Mouse (Mus musculus): ENCODE data around the gene Olfr1211. TPM values are rescaled to one million over a fixed set of nuclear protein-coding genes. Genes with fewer than 3 reads are reported as not detected.

Gene Olfr1211
- not detected in 2 replicates for polyA plus RNA-seq (2016; fragmentation: Nextera tagmentation; extraction: Ambion mirVana)

- Histone ChIP-seq H3K4me2 (no peak within 1 kb of the TSS), H3K27ac (no peak within 1 kb of the TSS), H3K4me3 (no peak within 1 kb of the TSS), H3K27me3 (replicated peaks) (no peaks in the 10 kb centered on the region), H3K4me1 (no peaks in the 10 kb centered on the region), H3K9ac (no peak within 1 kb of the TSS), H3K9me3 (replicated peaks) (no peaks in the 10 kb centered on the region), H3K36me3 (no peaks in the 10 kb centered on the region)
- 59% methylated on average over 1 of the region's 1 CpGs for whole genome bisulfite sequencing (ENCODE audit: insufficient replicate concordance)
- no peak for ATAC-seq
Measured at GRCm38 (mm10) chr2:88938011-88938410, at the start of gene Olfr1211. Olfr1211 (minus strand) TSS chr2:88938111.

DNA sequence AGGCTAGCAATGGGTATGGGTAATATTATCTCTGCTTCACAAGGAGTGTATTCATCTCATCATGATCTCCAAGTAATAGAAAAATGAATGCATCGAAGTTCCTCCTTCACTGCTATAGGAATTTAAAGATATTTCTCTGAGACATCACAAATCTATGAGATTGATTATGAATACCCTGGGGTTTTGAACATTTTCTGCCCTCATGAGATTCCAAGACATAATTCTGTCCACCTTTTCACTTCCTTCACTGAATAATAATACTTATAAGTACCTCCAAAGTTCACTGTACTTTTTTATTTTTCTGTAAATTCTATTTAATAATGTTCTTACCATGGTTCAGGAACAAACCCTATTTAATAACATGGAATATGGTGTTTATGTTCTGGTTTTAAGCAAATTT, 42.3 kb upstream of the Olfr1211 start, which contains the start of gene Gm13762:
TSS of gene Gm13762 (minus strand) at position 101 of the 400 bp plus-strand sequence.
- no peaks in the 10 kb centered on the region for H3K36me3 ChIP-seq
- no peak within 1 kb of the TSS for H3K4me2 ChIP-seq
- WGBS (ENCODE audit: insufficient replicate concordance) = 78% methylated on average over 1 of the region's 1 CpGs
- H3K27ac ChIP-seq = no peak within 1 kb of the TSS
- H3K9me3 ChIP-seq (replicated peaks) = no peaks in the 10 kb centered on the region
- H3K9ac ChIP-seq = no peak within 1 kb of the TSS
- no peak within 1 kb of the TSS for H3K4me3 ChIP-seq
- no peak for ATAC-seq
- no peaks in the 10 kb centered on the region for H3K27me3 ChIP-seq (replicated peaks)
- H3K4me1 ChIP-seq = no peaks in the 10 kb centered on the region

DNA sequence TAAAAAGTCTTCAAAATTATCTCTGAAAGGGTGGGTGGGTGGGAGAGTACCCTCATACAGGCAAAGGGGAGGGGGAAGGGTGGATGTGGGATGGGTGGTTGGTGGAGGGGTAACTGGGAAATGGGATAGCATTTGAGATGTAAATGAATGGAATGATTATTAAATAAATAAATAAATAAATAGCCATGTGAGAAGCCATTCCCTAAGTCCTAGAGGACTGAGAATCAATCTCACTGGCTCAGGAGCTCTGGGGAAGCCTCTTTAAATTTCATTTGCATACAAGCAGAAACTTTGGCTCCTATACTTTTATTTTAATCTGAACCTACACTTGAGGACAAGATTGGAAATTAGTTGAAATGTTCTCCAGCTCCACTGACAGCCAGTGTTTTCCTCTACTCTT, 15.8 kb upstream of the Olfr1211 start, which contains the start of gene Olfr1212:
TSS of gene Olfr1212 (plus strand) at position 301 of the 400 bp plus-strand sequence.
- Histone ChIP-seq H3K36me3 (no peaks in the 10 kb centered on the region), H3K4me2 (no peak within 1 kb of the TSS), H3K4me3 (no peak within 1 kb of the TSS), H3K9ac (no peak within 1 kb of the TSS), H3K27ac (no peak within 1 kb of the TSS), H3K27me3 (replicated peaks) (no peaks in the 10 kb centered on the region), H3K9me3 (replicated peaks) (no peaks in the 10 kb centered on the region), H3K4me1 (no peaks in the 10 kb centered on the region)
- no peak for ATAC-seq

GRCm38 (mm10) chr2:88915057-88915456, 22.9 kb downstream of the Olfr1211 start, which contains the start of gene Olfr1209:
Olfr1209 (minus strand) TSS chr2:88915157.
- no peaks in the 10 kb centered on the region for H3K4me1 ChIP-seq
- H3K9ac ChIP-seq = no peak within 1 kb of the TSS
- H3K4me2 ChIP-seq = no peak within 1 kb of the TSS
- no peak within 1 kb of the TSS for H3K27ac ChIP-seq
- no peaks in the 10 kb centered on the region for H3K27me3 ChIP-seq (replicated peaks)
- 71% methylated on average over 3 of the region's 3 CpGs for WGBS (ENCODE audit: insufficient replicate concordance)
- no peaks in the 10 kb centered on the region for H3K9me3 ChIP-seq (replicated peaks)
- H3K4me3 ChIP-seq = no peak within 1 kb of the TSS
- H3K36me3 ChIP-seq = no peaks in the 10 kb centered on the region
- no peak for ATAC-seq

DNA sequence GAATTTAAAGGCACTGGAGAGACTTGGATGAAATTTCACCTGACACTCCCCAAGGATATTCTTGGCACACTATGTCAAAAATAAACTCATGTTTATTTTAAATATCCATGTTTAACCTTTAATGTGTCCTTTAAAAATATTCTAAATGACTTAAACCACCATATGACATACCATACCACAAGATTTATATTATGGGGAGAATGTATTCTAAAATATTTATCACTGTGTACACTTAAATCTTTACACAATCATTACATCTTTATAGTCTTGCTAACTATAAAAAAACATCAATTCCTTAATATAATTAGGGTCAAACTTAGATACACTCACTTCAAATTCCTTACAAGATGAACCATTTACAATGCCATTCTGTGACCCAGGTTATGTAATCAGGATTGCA, 35.7 kb downstream of the Olfr1211 start, which contains the start of gene Olfr1208:
TSS of gene Olfr1208 (minus strand) at position 101 of the 400 bp plus-strand sequence.
- Histone ChIP-seq H3K9me3 (replicated peaks) (no peaks in the 10 kb centered on the region), H3K9ac (no peak within 1 kb of the TSS), H3K4me1 (no peaks in the 10 kb centered on the region), H3K27me3 (replicated peaks) (no peaks in the 10 kb centered on the region), H3K27ac (no peak within 1 kb of the TSS), H3K4me3 (no peak within 1 kb of the TSS), H3K36me3 (no peaks in the 10 kb centered on the region), H3K4me2 (no peak within 1 kb of the TSS)
- ATAC-seq = no peak

Other genes with a start within 250 kb of the Olfr1211 start
- not detected in 2 replicates for gene Olfr1195, start 248.9 kb downstream of the Olfr1211 start, polyA plus RNA-seq (2016; fragmentation: Nextera tagmentation; extraction: Ambion mirVana)
- not detected in 2 replicates for gene Olfr1196, start 233.5 kb downstream of the Olfr1211 start, polyA plus RNA-seq (2016; fragmentation: Nextera tagmentation; extraction: Ambion mirVana)
- not detected in 2 replicates for gene Olfr1197, start 205.7 kb downstream of the Olfr1211 start, polyA plus RNA-seq (2016; fragmentation: Nextera tagmentation; extraction: Ambion mirVana)
- not detected in 2 replicates for gene Olfr1198, start 186.7 kb downstream of the Olfr1211 start, polyA plus RNA-seq (2016; fragmentation: Nextera tagmentation; extraction: Ambion mirVana)
- gene Olfr1199, start 177.6 kb downstream of the Olfr1211 start, polyA plus RNA-seq (2016; fragmentation: Nextera tagmentation; extraction: Ambion mirVana) = not detected in 2 replicates
- gene Olfr1200, start 167.6 kb downstream of the Olfr1211 start, polyA plus RNA-seq (2016; fragmentation: Nextera tagmentation; extraction: Ambion mirVana) = not detected in 2 replicates
- not detected in 2 replicates for gene Olfr1201, start 145.1 kb downstream of the Olfr1211 start, polyA plus RNA-seq (2016; fragmentation: Nextera tagmentation; extraction: Ambion mirVana)
- gene Olfr1202, start 123.6 kb downstream of the Olfr1211 start, polyA plus RNA-seq (2016; fragmentation: Nextera tagmentation; extraction: Ambion mirVana) = not detected in 2 replicates
- gene Olfr1205, start 108.4 kb downstream of the Olfr1211 start, polyA plus RNA-seq (2016; fragmentation: Nextera tagmentation; extraction: Ambion mirVana) = not detected in 2 replicates
- not detected in 2 replicates for gene Olfr1204, start 88.8 kb downstream of the Olfr1211 start, polyA plus RNA-seq (2016; fragmentation: Nextera tagmentation; extraction: Ambion mirVana)
- gene Olfr1206, start 74.9 kb downstream of the Olfr1211 start, polyA plus RNA-seq (2016; fragmentation: Nextera tagmentation; extraction: Ambion mirVana) = not detected in 2 replicates
- not detected in 2 replicates for gene Olfr1208, start 35.8 kb downstream of the Olfr1211 start, polyA plus RNA-seq (2016; fragmentation: Nextera tagmentation; extraction: Ambion mirVana)
- not detected in 2 replicates for gene Olfr1209, start 23.0 kb downstream of the Olfr1211 start, polyA plus RNA-seq (2016; fragmentation: Nextera tagmentation; extraction: Ambion mirVana)
- not detected in 2 replicates for gene Olfr1212, start 15.9 kb upstream of the Olfr1211 start, polyA plus RNA-seq (2016; fragmentation: Nextera tagmentation; extraction: Ambion mirVana)
- not detected in 2 replicates for gene Gm13762, start 42.2 kb upstream of the Olfr1211 start, polyA plus RNA-seq (2016; fragmentation: Nextera tagmentation; extraction: Ambion mirVana)
- gene Olfr1214, start 54.5 kb upstream of the Olfr1211 start, polyA plus RNA-seq (2016; fragmentation: Nextera tagmentation; extraction: Ambion mirVana) = not detected in 2 replicates
- gene Olfr1215, start 68.9 kb upstream of the Olfr1211 start, polyA plus RNA-seq (2016; fragmentation: Nextera tagmentation; extraction: Ambion mirVana) = not detected in 2 replicates
- gene Olfr1216, start 80.2 kb upstream of the Olfr1211 start, polyA plus RNA-seq (2016; fragmentation: Nextera tagmentation; extraction: Ambion mirVana) = not detected in 2 replicates
- not detected in 2 replicates for gene Olfr1217, start 94.0 kb upstream of the Olfr1211 start, polyA plus RNA-seq (2016; fragmentation: Nextera tagmentation; extraction: Ambion mirVana)
- gene Olfr1218, start 123.1 kb upstream of the Olfr1211 start, polyA plus RNA-seq (2016; fragmentation: Nextera tagmentation; extraction: Ambion mirVana) = not detected in 2 replicates
- not detected in 2 replicates for gene Olfr1219, start 145.4 kb upstream of the Olfr1211 start, polyA plus RNA-seq (2016; fragmentation: Nextera tagmentation; extraction: Ambion mirVana)
- not detected in 2 replicates for gene Olfr1220, start 168.7 kb upstream of the Olfr1211 start, polyA plus RNA-seq (2016; fragmentation: Nextera tagmentation; extraction: Ambion mirVana)
- gene Olfr1221, start 179.2 kb upstream of the Olfr1211 start, polyA plus RNA-seq (2016; fragmentation: Nextera tagmentation; extraction: Ambion mirVana) = not detected in 2 replicates
- gene Olfr1222, start 194.9 kb upstream of the Olfr1211 start, polyA plus RNA-seq (2016; fragmentation: Nextera tagmentation; extraction: Ambion mirVana) = not detected in 2 replicates
- gene Olfr1223, start 213.4 kb upstream of the Olfr1211 start, polyA plus RNA-seq (2016; fragmentation: Nextera tagmentation; extraction: Ambion mirVana) = not detected in 2 replicates
- gene Olfr1224-ps1, start 226.0 kb upstream of the Olfr1211 start, polyA plus RNA-seq (2016; fragmentation: Nextera tagmentation; extraction: Ambion mirVana) = not detected in 2 replicates
- not detected in 2 replicates for gene Olfr1225, start 236.6 kb upstream of the Olfr1211 start, polyA plus RNA-seq (2016; fragmentation: Nextera tagmentation; extraction: Ambion mirVana)